Mouse (Mus musculus): ENCODE measurements around the gene Slc6a20b. TPM values are rescaled to one million over a fixed set of nuclear protein-coding genes. Genes with fewer than 3 reads are reported as not detected.

Slc6a20b gene
- polyA plus RNA-seq, 1 experiment from 2014 or later: 0.20 TPM

DNA sequence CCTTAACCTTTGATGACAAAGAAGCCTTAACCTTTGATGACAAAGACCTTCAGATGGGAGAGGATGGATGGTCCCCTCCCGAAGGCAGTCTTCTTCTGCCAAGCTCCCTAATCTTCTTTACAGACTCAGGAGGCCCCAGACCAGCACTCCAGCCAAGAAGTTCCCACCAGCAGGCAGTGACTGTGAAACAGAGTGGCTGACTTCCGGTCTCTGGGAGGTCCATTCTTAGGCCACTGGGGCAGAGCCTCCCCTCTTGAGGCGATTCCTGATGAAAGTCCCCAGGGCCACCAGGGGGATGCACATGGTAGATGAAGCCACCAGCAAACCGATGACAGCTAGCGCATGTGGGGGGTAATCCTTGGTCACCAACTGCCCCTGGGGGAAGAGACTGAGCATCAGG is 4.4 kb upstream of the Slc6a20b start:
- Histone ChIP-seq H3K27ac (replicated peaks) (no peak overlapping the region), H3K36me3 (no peaks in the 10 kb centered on the region), H3K9me3 (no peaks in the 10 kb centered on the region), H3K4me3 (no peak overlapping the region), H3K9ac (replicated peaks) (no peak overlapping the region), H3K4me2 (replicated peaks) (no peak overlapping the region), H3K27me3 (no peaks in the 10 kb centered on the region), H3K4me1 (no peaks in the 10 kb centered on the region)
- 71% methylated on average over 5 of the region's 5 CpGs for WGBS
- no peak for ATAC-seq (ENCODE audit: low FRiP score, low read depth)

DNA sequence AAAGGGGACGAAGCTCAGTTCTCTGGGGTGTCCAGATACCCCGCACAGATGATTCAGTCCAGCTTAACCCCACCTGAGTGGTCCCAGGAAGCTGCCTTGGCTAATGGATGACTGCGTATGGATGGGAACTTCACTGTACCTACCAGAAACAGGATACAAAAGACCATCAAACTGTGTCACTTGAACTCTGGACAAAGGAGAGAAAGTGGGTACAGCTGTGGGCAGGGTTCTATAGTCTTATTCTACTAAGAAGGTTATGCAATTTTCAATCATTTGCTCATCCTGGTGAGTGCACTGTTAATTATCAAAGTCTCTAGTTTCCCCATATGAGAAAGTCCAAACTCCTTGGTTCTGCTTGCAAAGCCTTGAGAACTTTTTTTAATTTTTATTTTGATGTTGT is 628 bp upstream of the Slc6a20b start:
- no peak overlapping the region for H3K9ac ChIP-seq (replicated peaks)
- H3K36me3 ChIP-seq: no peaks in the 10 kb centered on the region
- no peak overlapping the region for H3K27ac ChIP-seq (replicated peaks)
- no peaks in the 10 kb centered on the region for H3K27me3 ChIP-seq
- ATAC-seq (ENCODE audit: low FRiP score, low read depth): no peak
- WGBS: 87% methylated on average over 3 of the region's 3 CpGs
- H3K4me1 ChIP-seq: no peaks in the 10 kb centered on the region
- H3K4me2 ChIP-seq (replicated peaks): no peak overlapping the region
- no peaks in the 10 kb centered on the region for H3K9me3 ChIP-seq
- no peak overlapping the region for H3K4me3 ChIP-seq

- ATAC-seq (ENCODE audit: low FRiP score, low read depth): no peak
- Histone ChIP-seq H3K27ac (replicated peaks) (no peak overlapping the region), H3K4me1 (no peaks in the 10 kb centered on the region), H3K9me3 (no peaks in the 10 kb centered on the region), H3K4me3 (no peak overlapping the region), H3K27me3 (no peaks in the 10 kb centered on the region), H3K4me2 (replicated peaks) (no peak overlapping the region), H3K9ac (replicated peaks) (no peak overlapping the region), H3K36me3 (no peaks in the 10 kb centered on the region)
- 83% methylated on average over 3 of the region's 3 CpGs for WGBS
These were observed 699 bp downstream of the Slc6a20b start for GRCm38 (mm10) chr9:123631666-123632065.

DNA sequence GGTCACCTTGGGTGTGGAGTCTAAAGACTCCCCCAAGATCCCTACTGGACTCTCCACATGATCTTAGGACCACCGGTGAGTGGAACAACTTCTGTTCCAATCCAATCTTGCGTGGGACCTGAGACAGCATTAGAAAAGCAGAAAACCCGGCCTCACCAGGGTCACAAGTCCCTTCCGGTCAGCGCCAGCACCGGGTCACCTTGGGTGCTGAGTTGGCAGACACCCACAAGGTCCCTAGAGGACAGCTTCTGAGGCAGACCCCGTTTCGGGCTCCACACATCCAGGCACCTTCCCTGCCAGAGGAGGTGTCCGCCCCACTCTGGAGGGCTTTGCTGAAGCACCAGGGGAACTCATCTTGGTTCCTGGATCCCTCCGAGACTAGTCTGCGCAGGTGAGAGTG is 6.5 kb downstream of the Slc6a20b start:
- Histone ChIP-seq H3K4me3 (no peak overlapping the region), H3K27me3 (no peaks in the 10 kb centered on the region), H3K27ac (replicated peaks) (no peak overlapping the region), H3K9ac (replicated peaks) (no peak overlapping the region), H3K9me3 (no peaks in the 10 kb centered on the region), H3K4me1 (no peaks in the 10 kb centered on the region), H3K36me3 (no peaks in the 10 kb centered on the region), H3K4me2 (replicated peaks) (no peak overlapping the region)
- no peak for ATAC-seq (ENCODE audit: low FRiP score, low read depth)
- 93% methylated on average over 11 of the region's 11 CpGs for WGBS

- H3K9ac ChIP-seq (replicated peaks): no peak overlapping the region
- H3K4me1 ChIP-seq: no peaks in the 10 kb centered on the region
- no peaks in the 10 kb centered on the region for H3K36me3 ChIP-seq
- H3K4me2 ChIP-seq (replicated peaks): no peak overlapping the region
- H3K27me3 ChIP-seq: no peaks in the 10 kb centered on the region
- WGBS: 80% methylated on average over 2 of the region's 2 CpGs
- no peak overlapping the region for H3K4me3 ChIP-seq
- H3K9me3 ChIP-seq: no peaks in the 10 kb centered on the region
- ATAC-seq (ENCODE audit: low FRiP score, low read depth): no peak
- no peak overlapping the region for H3K27ac ChIP-seq (replicated peaks)
These were observed 7.6 kb downstream of the Slc6a20b start for GRCm38 (mm10) chr9:123624741-123625140.

GRCm38 (mm10) chr9:123620311-123621098 is 11.9 kb downstream of the Slc6a20b start:
- H3K4me2 ChIP-seq (replicated peaks): no peak overlapping the region
- no peaks in the 10 kb centered on the region for H3K36me3 ChIP-seq
- no peak overlapping the region for H3K27ac ChIP-seq (replicated peaks)
- 90% methylated on average over 5 of the region's 5 CpGs for WGBS
- no peaks in the 10 kb centered on the region for H3K9me3 ChIP-seq
- H3K4me3 ChIP-seq: no peak overlapping the region
- H3K27me3 ChIP-seq: no peaks in the 10 kb centered on the region
- H3K9ac ChIP-seq (replicated peaks): no peak overlapping the region
- no peaks in the 10 kb centered on the region for H3K4me1 ChIP-seq
- no peak for ATAC-seq (ENCODE audit: low FRiP score, low read depth)

GRCm38 (mm10) chr9:123601529-123601928 is 30.8 kb downstream of the Slc6a20b start:
- Histone ChIP-seq H3K27me3 (no peaks in the 10 kb centered on the region), H3K4me2 (replicated peaks) (no peak overlapping the region), H3K4me3 (no peak overlapping the region), H3K36me3 (no peaks in the 10 kb centered on the region), H3K9ac (replicated peaks) (no peak overlapping the region), H3K4me1 (no peaks in the 10 kb centered on the region), H3K9me3 (no peaks in the 10 kb centered on the region), H3K27ac (replicated peaks) (no peak overlapping the region)
- WGBS: 90% methylated on average over 1 of the region's 1 CpGs
- no peak for ATAC-seq (ENCODE audit: low FRiP score, low read depth)

- Histone ChIP-seq H3K27ac (replicated peaks) (no peak overlapping the region), H3K36me3 (no peaks in the 10 kb centered on the region; the same call in 1 of the 2 replicates), H3K9ac (replicated peaks) (no peak overlapping the region), H3K9me3 (no peaks in the 10 kb centered on the region), H3K4me1 (no peaks in the 10 kb centered on the region), H3K27me3 (no peaks in the 10 kb centered on the region), H3K4me3 (no peak overlapping the region), H3K4me2 (replicated peaks) (no peak overlapping the region)
- ATAC-seq (ENCODE audit: low FRiP score, low read depth): no peak
- WGBS: 95% methylated on average over 2 of the region's 2 CpGs
These were observed 35.0 kb downstream of the Slc6a20b start for GRCm38 (mm10) chr9:123597376-123597775.

- ATAC-seq (ENCODE audit: low FRiP score, low read depth): no peak
- no peak overlapping the region for H3K27ac ChIP-seq (replicated peaks)
- 94% methylated on average over 2 of the region's 2 CpGs for WGBS
- H3K9me3 ChIP-seq: no peaks in the 10 kb centered on the region
- H3K4me3 ChIP-seq: no peak overlapping the region
- no peaks in the 10 kb centered on the region for H3K27me3 ChIP-seq
- H3K9ac ChIP-seq (replicated peaks): no peak overlapping the region
- no peaks in the 10 kb centered on the region; the same call in 1 of the 2 replicates for H3K36me3 ChIP-seq
- H3K4me1 ChIP-seq: no peaks in the 10 kb centered on the region
- H3K4me2 ChIP-seq (replicated peaks): no peak overlapping the region
These were observed 35.5 kb downstream of the Slc6a20b start for GRCm38 (mm10) chr9:123596910-123597309.

DNA sequence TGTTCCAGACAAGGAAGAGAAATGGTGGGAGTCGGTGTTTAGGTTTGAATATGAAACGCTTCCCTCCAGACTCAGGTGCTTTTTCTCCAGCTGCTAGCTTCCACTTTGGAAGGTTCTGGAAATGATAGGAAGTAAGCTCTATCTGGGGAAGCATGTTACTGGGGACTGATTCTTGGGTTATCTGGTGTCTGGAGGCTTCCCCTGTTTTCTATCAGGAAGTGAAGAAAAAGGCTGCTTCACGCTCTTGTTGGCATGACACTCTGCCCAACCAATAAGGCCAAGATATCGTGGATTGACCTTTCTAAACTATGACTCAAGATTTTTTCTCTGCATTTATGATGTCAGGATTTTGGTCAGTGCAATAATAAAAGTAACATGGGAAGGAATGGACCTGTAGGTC is 37.2 kb downstream of the Slc6a20b start:
- no peak overlapping the region for H3K4me2 ChIP-seq (replicated peaks)
- WGBS: 94% methylated on average over 4 of the region's 4 CpGs
- no peaks in the 10 kb centered on the region for H3K27me3 ChIP-seq
- peaks cover 4% of the 10 kb centered on the region for H3K36me3 ChIP-seq
- no peaks in the 10 kb centered on the region for H3K4me1 ChIP-seq
- no peak overlapping the region for H3K9ac ChIP-seq (replicated peaks)
- H3K4me3 ChIP-seq: no peak overlapping the region
- ATAC-seq (ENCODE audit: low FRiP score, low read depth): no peak
- H3K27ac ChIP-seq (replicated peaks): no peak overlapping the region
- H3K9me3 ChIP-seq: no peaks in the 10 kb centered on the region

- H3K27ac ChIP-seq (replicated peaks): no peak overlapping the region
- H3K9ac ChIP-seq (replicated peaks): no peak overlapping the region
- ATAC-seq (ENCODE audit: low FRiP score, low read depth): no peak
- peaks cover 23% of the 10 kb centered on the region for H3K36me3 ChIP-seq
- no peaks in the 10 kb centered on the region for H3K4me1 ChIP-seq
- WGBS: 90% methylated on average over 7 of the region's 7 CpGs
- H3K27me3 ChIP-seq: no peaks in the 10 kb centered on the region
- no peak overlapping the region for H3K4me2 ChIP-seq (replicated peaks)
- no peak overlapping the region for H3K4me3 ChIP-seq
- H3K9me3 ChIP-seq: no peaks in the 10 kb centered on the region
These were observed 43.0 kb downstream of the Slc6a20b start for GRCm38 (mm10) chr9:123589240-123589910.

DNA sequence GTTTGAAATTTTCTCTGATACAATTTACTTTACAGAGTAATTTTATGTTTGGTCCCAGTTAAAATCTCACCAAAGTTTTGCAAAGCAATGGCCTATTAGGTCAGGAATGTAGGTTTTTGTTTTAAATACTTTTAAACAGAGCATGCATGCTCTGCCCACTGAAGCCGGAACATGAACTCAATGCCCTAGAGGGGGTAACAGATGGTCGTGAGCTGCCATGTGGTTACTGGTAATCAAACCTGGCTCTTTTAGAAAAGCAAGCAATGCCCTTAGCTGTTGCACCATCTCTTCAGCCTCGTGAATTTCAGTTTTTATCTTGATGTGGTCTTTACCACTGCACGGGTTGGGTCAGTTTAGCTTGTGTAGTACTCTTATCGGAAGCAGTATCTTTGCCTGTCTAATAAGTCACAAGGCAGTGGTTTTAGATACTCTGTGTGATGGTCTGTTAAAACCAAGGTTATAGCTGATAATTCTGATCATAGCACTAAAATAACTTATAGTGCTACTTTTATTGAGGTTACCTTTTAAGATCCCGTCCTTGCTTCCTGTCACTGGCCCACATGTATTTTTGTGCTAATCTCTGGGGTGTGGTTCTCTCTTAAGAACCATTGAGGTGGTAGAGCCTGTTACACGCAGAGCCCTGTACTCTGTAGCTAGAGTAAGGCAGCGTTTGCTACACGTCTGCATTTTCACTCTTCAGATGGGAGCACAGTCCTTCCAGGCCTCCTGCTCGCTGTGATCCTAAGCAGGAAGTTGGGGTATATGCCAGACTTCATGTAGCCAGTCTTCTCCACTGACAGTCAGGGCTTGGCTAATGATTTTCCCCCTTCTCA is 54.8 kb downstream of the Slc6a20b start:
- ATAC-seq (ENCODE audit: low FRiP score, low read depth): no peak
- H3K4me2 ChIP-seq (replicated peaks): no peak overlapping the region
- H3K9me3 ChIP-seq: no peaks in the 10 kb centered on the region
- no peak overlapping the region for H3K4me3 ChIP-seq
- H3K9ac ChIP-seq (replicated peaks): no peak overlapping the region
- H3K27ac ChIP-seq (replicated peaks): no peak overlapping the region
- peaks cover 22% of the 10 kb centered on the region for H3K36me3 ChIP-seq
- H3K27me3 ChIP-seq: no peaks in the 10 kb centered on the region
- 86% methylated on average over 10 of the region's 10 CpGs for WGBS
- H3K4me1 ChIP-seq: no peaks in the 10 kb centered on the region

Measured in midbrain, embryonic 12.5 days (tissue).